Mouse (Mus musculus): ENCODE results near the gene Hspg2. TPM values are rescaled to one million over a fixed set of nuclear protein-coding genes. Genes with fewer than 3 reads are reported as not detected.

Hspg2 gene
- polyA plus RNA-seq, 1 experiment from 2014 or later = 44.1 TPM

GRCm38 (mm10) chr4:137474694-137475093 is 6.1 kb downstream of the Hspg2 start:
- no peaks in the 10 kb centered on the region for H3K9me3 ChIP-seq (ENCODE audit: control insufficient read depth, low read depth, low read length)
- no peak for ATAC-seq (ENCODE audit: insufficient number of reproducible peaks, insufficient read depth, low FRiP score, low read depth)
- H3K9ac ChIP-seq (replicated peaks; ENCODE audit: low read depth, low read length) = no peak overlapping the region
- H3K4me3 ChIP-seq (ENCODE audit: low read depth, low read length) = no peak overlapping the region
- 94% methylated on average over 7 of the region's 7 CpGs for WGBS
- H3K36me3 ChIP-seq (ENCODE audit: control insufficient read depth, insufficient read depth, low read length) = no peaks in the 10 kb centered on the region
- no peaks in the 10 kb centered on the region for H3K27me3 ChIP-seq (ENCODE audit: control insufficient read depth, insufficient read depth, low read length)
- peaks cover 76% of the 10 kb centered on the region for H3K4me1 ChIP-seq (ENCODE audit: control insufficient read depth, insufficient read depth, low read length)
- no peak overlapping the region for H3K4me2 ChIP-seq (replicated peaks; ENCODE audit: low read depth, low read length)
- no peak overlapping the region for H3K27ac ChIP-seq (ENCODE audit: low read length)

GRCm38 (mm10) chr4:137475271-137476050 is 6.9 kb downstream of the Hspg2 start:
- no peak for ATAC-seq (ENCODE audit: insufficient number of reproducible peaks, insufficient read depth, low FRiP score, low read depth)
- H3K4me3 ChIP-seq (ENCODE audit: low read depth, low read length) = no peak overlapping the region
- H3K4me2 ChIP-seq (replicated peaks; ENCODE audit: low read depth, low read length) = no peak overlapping the region
- 75% methylated on average over 13 of the region's 13 CpGs for WGBS
- peak overlapping the region; percentile 49; the same call in 1 of the 2 replicates for H3K27ac ChIP-seq (ENCODE audit: low read length)
- peaks cover 76% of the 10 kb centered on the region for H3K4me1 ChIP-seq (ENCODE audit: control insufficient read depth, insufficient read depth, low read length)
- no peaks in the 10 kb centered on the region for H3K36me3 ChIP-seq (ENCODE audit: control insufficient read depth, insufficient read depth, low read length)
- no peaks in the 10 kb centered on the region for H3K9me3 ChIP-seq (ENCODE audit: control insufficient read depth, low read depth, low read length)
- H3K9ac ChIP-seq (replicated peaks; ENCODE audit: low read depth, low read length) = no peak overlapping the region
- no peaks in the 10 kb centered on the region for H3K27me3 ChIP-seq (ENCODE audit: control insufficient read depth, insufficient read depth, low read length)

DNA sequence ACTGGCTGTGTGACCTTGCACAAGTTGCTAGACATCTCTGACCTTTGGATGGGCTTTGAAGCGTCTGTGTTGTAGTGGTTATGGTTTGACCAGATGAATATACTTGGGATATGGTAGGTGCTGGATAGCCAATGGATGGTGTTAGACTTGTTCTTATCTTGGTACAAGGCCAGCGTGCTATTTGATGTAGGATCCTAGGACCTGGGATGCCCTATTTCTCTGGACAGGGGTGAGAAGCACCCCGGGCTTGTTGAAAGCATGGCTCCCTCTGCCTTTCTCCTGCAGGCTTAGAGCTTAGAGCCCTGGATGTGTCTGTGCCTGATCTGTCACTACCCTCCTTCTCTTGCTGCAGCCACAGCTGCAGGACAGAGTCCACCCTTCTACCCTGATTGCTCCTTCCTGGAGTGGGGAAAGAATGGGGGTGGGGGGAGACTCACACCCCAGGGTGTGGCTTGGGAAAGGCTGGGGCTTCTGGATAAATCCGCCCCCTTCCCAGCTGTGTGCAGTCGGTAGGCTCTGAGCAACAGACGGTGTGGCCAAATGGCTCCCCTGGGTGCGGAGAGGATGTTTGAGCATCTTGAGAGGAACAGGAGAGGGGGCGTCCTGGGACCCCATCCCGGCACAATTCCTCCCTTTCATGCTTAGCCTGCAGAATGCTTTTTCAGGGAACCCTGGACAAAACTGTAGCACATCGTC is 7.6 kb downstream of the Hspg2 start:
- peak overlapping the region; percentile 38 for H3K4me2 ChIP-seq (replicated peaks; ENCODE audit: low read depth, low read length)
- ATAC-seq (ENCODE audit: insufficient number of reproducible peaks, insufficient read depth, low FRiP score, low read depth) = peak; percentile 53; the same call in 1 of the 2 replicates
- H3K4me1 ChIP-seq (ENCODE audit: control insufficient read depth, insufficient read depth, low read length) = peaks cover 76% of the 10 kb centered on the region
- no peak overlapping the region for H3K4me3 ChIP-seq (ENCODE audit: low read depth, low read length)
- no peaks in the 10 kb centered on the region for H3K9me3 ChIP-seq (ENCODE audit: control insufficient read depth, low read depth, low read length)
- 24% methylated on average over 10 of the region's 10 CpGs for WGBS
- peak overlapping the region; percentile 49; the same call in 1 of the 2 replicates for H3K27ac ChIP-seq (ENCODE audit: low read length)
- H3K9ac ChIP-seq (replicated peaks; ENCODE audit: low read depth, low read length) = no peak overlapping the region
- no peaks in the 10 kb centered on the region for H3K27me3 ChIP-seq (ENCODE audit: control insufficient read depth, insufficient read depth, low read length)
- H3K36me3 ChIP-seq (ENCODE audit: control insufficient read depth, insufficient read depth, low read length) = no peaks in the 10 kb centered on the region

DNA sequence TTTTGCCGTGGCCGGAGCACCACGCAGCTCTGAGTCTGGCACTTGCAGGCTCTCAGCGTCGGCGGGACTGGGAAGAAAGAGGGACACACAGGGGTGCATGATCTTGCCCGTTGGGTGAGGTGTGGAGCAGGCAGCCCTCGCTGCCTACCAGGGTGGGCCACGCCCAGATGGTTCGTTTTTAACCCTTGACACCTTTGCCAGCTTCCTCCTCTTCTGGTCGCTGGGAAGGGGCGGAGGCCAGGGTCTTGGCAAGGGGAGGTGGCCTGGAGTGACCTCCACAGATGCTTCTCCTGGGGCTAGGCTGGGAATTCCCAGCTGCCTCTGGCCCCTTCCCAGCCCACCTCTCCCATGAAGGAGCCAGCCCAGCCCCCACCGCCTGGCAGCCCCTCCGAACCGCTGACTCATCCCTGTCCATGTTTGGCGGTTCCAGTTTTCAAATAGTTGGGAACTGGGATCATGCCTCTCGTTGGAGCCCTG is 8.2 kb downstream of the Hspg2 start:
- Histone ChIP-seq H3K9me3 (ENCODE audit: control insufficient read depth, low read depth, low read length) (no peaks in the 10 kb centered on the region), H3K9ac (replicated peaks; ENCODE audit: low read depth, low read length) (no peak overlapping the region), H3K36me3 (ENCODE audit: control insufficient read depth, insufficient read depth, low read length) (no peaks in the 10 kb centered on the region), H3K4me3 (ENCODE audit: low read depth, low read length) (no peak overlapping the region), H3K27ac (ENCODE audit: low read length) (peak overlapping the region; percentile 49; the same call in 1 of the 2 replicates), H3K4me2 (replicated peaks; ENCODE audit: low read depth, low read length) (peak overlapping the region; percentile 38), H3K27me3 (ENCODE audit: control insufficient read depth, insufficient read depth, low read length) (no peaks in the 10 kb centered on the region), H3K4me1 (ENCODE audit: control insufficient read depth, insufficient read depth, low read length) (peaks cover 77% of the 10 kb centered on the region)
- 5% methylated on average over 16 of the region's 17 CpGs for WGBS
- no peak for ATAC-seq (ENCODE audit: insufficient number of reproducible peaks, insufficient read depth, low FRiP score, low read depth)

GRCm38 (mm10) chr4:137477611-137478010 is 9.0 kb downstream of the Hspg2 start:
- WGBS = 56% methylated on average over 6 of the region's 6 CpGs
- ATAC-seq (ENCODE audit: insufficient number of reproducible peaks, insufficient read depth, low FRiP score, low read depth) = no peak
- Histone ChIP-seq H3K9ac (replicated peaks; ENCODE audit: low read depth, low read length) (no peak overlapping the region; the same call in 1 of the 2 replicates), H3K9me3 (ENCODE audit: control insufficient read depth, low read depth, low read length) (no peaks in the 10 kb centered on the region), H3K27ac (ENCODE audit: low read length) (peak overlapping the region; percentile 49; the same call in 1 of the 2 replicates), H3K4me1 (ENCODE audit: control insufficient read depth, insufficient read depth, low read length) (peaks cover 84% of the 10 kb centered on the region), H3K27me3 (ENCODE audit: control insufficient read depth, insufficient read depth, low read length) (no peaks in the 10 kb centered on the region), H3K4me2 (replicated peaks; ENCODE audit: low read depth, low read length) (no peak overlapping the region), H3K4me3 (ENCODE audit: low read depth, low read length) (no peak overlapping the region), H3K36me3 (ENCODE audit: control insufficient read depth, insufficient read depth, low read length) (no peaks in the 10 kb centered on the region)

DNA sequence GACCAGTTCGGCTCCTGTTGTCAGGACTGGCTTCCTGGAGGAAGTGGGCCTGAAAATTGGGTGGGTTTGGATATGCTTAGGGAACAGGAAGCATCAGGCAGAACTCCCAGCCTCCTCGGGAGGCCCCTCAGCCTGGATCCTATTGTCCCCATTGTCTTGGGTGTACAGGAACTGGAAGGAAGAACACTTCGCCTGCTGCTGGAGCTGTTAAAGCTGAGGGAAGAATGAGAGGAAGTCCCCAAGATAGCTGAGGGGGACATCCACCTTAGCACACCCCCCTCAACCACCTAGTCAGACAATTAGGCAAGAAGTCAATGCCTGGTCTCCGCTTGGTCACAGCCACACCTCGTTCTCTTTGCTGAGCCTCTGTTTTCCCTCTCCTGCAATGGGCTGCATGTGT is 9.7 kb downstream of the Hspg2 start:
- ATAC-seq (ENCODE audit: insufficient number of reproducible peaks, insufficient read depth, low FRiP score, low read depth) = no peak
- no peaks in the 10 kb centered on the region for H3K9me3 ChIP-seq (ENCODE audit: control insufficient read depth, low read depth, low read length)
- no peak overlapping the region for H3K4me2 ChIP-seq (replicated peaks; ENCODE audit: low read depth, low read length)
- H3K9ac ChIP-seq (replicated peaks; ENCODE audit: low read depth, low read length) = no peak overlapping the region
- no peaks in the 10 kb centered on the region for H3K36me3 ChIP-seq (ENCODE audit: control insufficient read depth, insufficient read depth, low read length)
- H3K4me1 ChIP-seq (ENCODE audit: control insufficient read depth, insufficient read depth, low read length) = peaks cover 81% of the 10 kb centered on the region
- no peaks in the 10 kb centered on the region for H3K27me3 ChIP-seq (ENCODE audit: control insufficient read depth, insufficient read depth, low read length)
- 69% methylated on average over 5 of the region's 5 CpGs for WGBS
- H3K4me3 ChIP-seq (ENCODE audit: low read depth, low read length) = no peak overlapping the region
- H3K27ac ChIP-seq (ENCODE audit: low read length) = peak overlapping the region; percentile 77; the same call in 1 of the 2 replicates

- H3K4me2 ChIP-seq (replicated peaks; ENCODE audit: low read depth, low read length) = no peak overlapping the region; the same call in 1 of the 2 replicates
- H3K4me3 ChIP-seq (ENCODE audit: low read depth, low read length) = no peak overlapping the region
- H3K9ac ChIP-seq (replicated peaks; ENCODE audit: low read depth, low read length) = no peak overlapping the region
These were observed 11.2 kb downstream of the Hspg2 start for GRCm38 (mm10) chr4:137479757-137480156.

DNA sequence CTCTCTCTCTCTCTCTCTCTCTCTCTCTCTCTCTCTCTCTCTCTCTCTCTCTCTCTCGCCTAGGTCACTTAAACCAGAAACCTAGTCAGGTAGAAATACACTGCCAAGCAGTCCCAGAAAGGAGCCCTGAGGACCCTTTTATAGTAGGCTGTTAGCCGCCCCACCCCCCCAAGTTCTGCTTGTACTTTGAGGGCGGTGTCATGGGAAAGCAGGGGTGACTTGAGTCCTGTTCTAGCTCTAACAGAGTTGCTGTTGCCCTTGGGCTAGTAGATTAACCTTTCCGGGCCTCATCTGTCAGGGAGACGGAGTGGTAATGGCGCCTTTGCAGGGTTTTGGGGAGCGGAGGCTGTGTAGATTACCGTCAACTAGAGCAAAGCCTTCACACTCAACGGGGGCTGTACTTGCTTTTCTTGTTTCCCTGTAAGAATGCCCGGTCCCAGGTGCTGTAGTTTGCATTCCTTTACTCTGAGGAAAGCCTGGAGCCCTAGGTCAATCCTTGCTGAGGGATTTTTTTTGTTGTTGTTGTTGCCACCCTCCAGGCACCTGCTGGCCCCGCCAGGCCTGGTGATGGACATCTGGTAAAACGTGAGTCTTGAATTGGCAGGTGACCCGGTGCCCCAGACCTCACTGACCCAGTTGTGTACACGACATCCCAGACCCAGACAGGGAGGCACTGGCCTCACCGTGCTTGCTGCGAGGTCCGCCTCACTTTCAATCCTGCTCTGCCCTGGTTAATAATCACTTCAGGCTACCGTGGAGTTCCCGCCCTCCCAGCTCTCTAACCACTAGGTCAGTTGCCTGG is 11.8 kb downstream of the Hspg2 start:
- no peak overlapping the region for H3K9ac ChIP-seq (replicated peaks; ENCODE audit: low read depth, low read length)
- H3K4me2 ChIP-seq (replicated peaks; ENCODE audit: low read depth, low read length) = peak overlapping the region; percentile 19
- no peaks in the 10 kb centered on the region for H3K27me3 ChIP-seq (ENCODE audit: control insufficient read depth, insufficient read depth, low read length)
- no peaks in the 10 kb centered on the region for H3K9me3 ChIP-seq (ENCODE audit: control insufficient read depth, low read depth, low read length)
- H3K4me3 ChIP-seq (ENCODE audit: low read depth, low read length) = no peak overlapping the region
- H3K27ac ChIP-seq (ENCODE audit: low read length) = peak overlapping the region; percentile 77
- 0 out of 2 replicates have a peak, but pooled peaks have one; percentile 43 for ATAC-seq (ENCODE audit: insufficient number of reproducible peaks, insufficient read depth, low FRiP score, low read depth)
- peaks cover 88% of the 10 kb centered on the region for H3K4me1 ChIP-seq (ENCODE audit: control insufficient read depth, insufficient read depth, low read length)
- no peaks in the 10 kb centered on the region for H3K36me3 ChIP-seq (ENCODE audit: control insufficient read depth, insufficient read depth, low read length)
- 21% methylated on average over 18 of the region's 19 CpGs for WGBS

More at GRCm38 (mm10) chr4:137479757-137480156, 11.2 kb downstream of the Hspg2 start:
- Histone ChIP-seq H3K27me3 (ENCODE audit: control insufficient read depth, insufficient read depth, low read length) (no peaks in the 10 kb centered on the region), H3K9me3 (ENCODE audit: control insufficient read depth, low read depth, low read length) (no peaks in the 10 kb centered on the region), H3K27ac (ENCODE audit: low read length) (peak overlapping the region; percentile 77), H3K4me1 (ENCODE audit: control insufficient read depth, insufficient read depth, low read length) (peaks cover 82% of the 10 kb centered on the region), H3K36me3 (ENCODE audit: control insufficient read depth, insufficient read depth, low read length) (no peaks in the 10 kb centered on the region)
- 11% methylated on average over 6 of the region's 6 CpGs for WGBS
- ATAC-seq (ENCODE audit: insufficient number of reproducible peaks, insufficient read depth, low FRiP score, low read depth) = peak; percentile 17; the same call in 1 of the 2 replicates
